Mouse (Mus musculus): ENCODE measurements around the gene Rpl27.
"Not testable (repeated sequence)": the region's sequence is repeated elsewhere in the genome, so short reads cannot be mapped to it uniquely, and the experiment has no call there.

The Rpl27 gene

GRCm38 (mm10) chr11:101468263-101468688, 26.2 kb downstream of the Rpl27 start:
- DNase-seq (ENCODE audit: low spot score in 2 of 2), result no peak

- DNase-seq (ENCODE audit: low spot score in 2 of 2), result no peak
Measured at GRCm38 (mm10) chr11:101468731-101469130, 26.6 kb downstream of the Rpl27 start.

GRCm38 (mm10) chr11:101469155-101469554, 27.1 kb downstream of the Rpl27 start:
- no peak for DNase-seq (ENCODE audit: low spot score in 2 of 2)

- no peak for DNase-seq (ENCODE audit: low spot score in 2 of 2)
Measured at GRCm38 (mm10) chr11:101470206-101470605, 28.1 kb downstream of the Rpl27 start.

GRCm38 (mm10) chr11:101471926-101472325, 29.8 kb downstream of the Rpl27 start:
- no peak for DNase-seq (ENCODE audit: low spot score in 2 of 2)

- no peak for DNase-seq (ENCODE audit: low spot score in 2 of 2)
Measured at GRCm38 (mm10) chr11:101472336-101472735, 30.2 kb downstream of the Rpl27 start.

- not testable (repeated sequence) for DNase-seq (ENCODE audit: low spot score in 2 of 2)
Measured at GRCm38 (mm10) chr11:101473686-101474085, 31.6 kb downstream of the Rpl27 start.

GRCm38 (mm10) chr11:101474298-101474697, 32.2 kb downstream of the Rpl27 start:
- no peak for DNase-seq (ENCODE audit: low spot score in 2 of 2)

- DNase-seq (ENCODE audit: low spot score in 2 of 2), result not testable (repeated sequence)
Measured at GRCm38 (mm10) chr11:101476361-101476760, 34.3 kb downstream of the Rpl27 start.

- DNase-seq (ENCODE audit: low spot score in 2 of 2), result no peak
Measured at GRCm38 (mm10) chr11:101477194-101477551, 35.1 kb downstream of the Rpl27 start.

GRCm38 (mm10) chr11:101477552-101478211, 35.6 kb downstream of the Rpl27 start:
- DNase-seq (ENCODE audit: low spot score in 2 of 2), result no peak

- DNase-seq (ENCODE audit: low spot score in 2 of 2), result no peak
Measured at GRCm38 (mm10) chr11:101479171-101479635, 37.1 kb downstream of the Rpl27 start.

- no peak for DNase-seq (ENCODE audit: low spot score in 2 of 2)
Measured at GRCm38 (mm10) chr11:101480912-101481311, 38.8 kb downstream of the Rpl27 start.

- DNase-seq (ENCODE audit: low spot score in 2 of 2), result no peak
Measured at GRCm38 (mm10) chr11:101483804-101484203, 41.7 kb downstream of the Rpl27 start.

GRCm38 (mm10) chr11:101484245-101484644, 42.1 kb downstream of the Rpl27 start:
- DNase-seq (ENCODE audit: low spot score in 2 of 2), result no peak

- DNase-seq (ENCODE audit: low spot score in 2 of 2), result no peak
Measured at GRCm38 (mm10) chr11:101484814-101485213, 42.7 kb downstream of the Rpl27 start.

- no peak for DNase-seq (ENCODE audit: low spot score in 2 of 2)
Measured at GRCm38 (mm10) chr11:101485509-101486028, 43.5 kb downstream of the Rpl27 start.

- DNase-seq (ENCODE audit: low spot score in 2 of 2), result no peak
Measured at GRCm38 (mm10) chr11:101486126-101486525, 44.0 kb downstream of the Rpl27 start.
